Mouse (Mus musculus) common myeloid progenitor, adult 5-6 weeks (primary cell): ENCODE data around the gene Srpk3. TPM values are rescaled to one million over a fixed set of nuclear protein-coding genes. Genes with fewer than 3 reads are reported as not detected.

Experiments
- ATAC-seq: replicated peaks from 2 replicates; pipeline ENCODE4 v1.8.0; 2016; ENCODE audit warnings: low read depth, mild to moderate bottlenecking, moderate TSS enrichment, inconsistent platforms; ENCODE audit not compliant: poor library complexity, severe bottlenecking
- total RNA-seq: library from RNA; stranded (forward); fragments of 200-1000, 187-1606 nt; gene quantifications from 2 replicates; pipeline ENCODE4 v1.2.3, GENCODE M21; 2017

Srpk3 gene
- total RNA-seq, 1 experiment from 2014 or later: not detected

DNA sequence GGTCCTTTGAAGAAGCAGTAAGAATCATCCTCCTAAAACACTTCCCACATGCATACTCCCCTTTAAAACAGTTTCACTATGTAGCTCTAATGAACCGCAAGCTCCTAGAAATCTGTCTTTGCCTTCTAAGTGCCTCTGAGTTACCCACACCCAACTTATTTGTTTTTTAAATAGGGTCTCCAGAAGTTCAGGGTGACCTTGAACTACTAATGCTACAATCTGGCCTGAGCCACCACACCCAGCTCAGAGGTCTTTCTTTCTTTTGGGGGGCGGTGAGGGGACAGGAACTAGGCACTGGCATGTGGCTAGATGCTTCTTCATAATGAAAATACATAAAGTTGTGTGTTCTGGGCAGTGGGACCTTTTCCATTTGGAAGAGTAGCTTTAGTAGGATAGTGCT lies 23.3 kb downstream of the Srpk3 start:
- ATAC-seq: no peak

- peak; percentile 96 for ATAC-seq
Observed at GRCm38 (mm10) chrX:73798502-73798901, 24.3 kb downstream of the Srpk3 start.

DNA sequence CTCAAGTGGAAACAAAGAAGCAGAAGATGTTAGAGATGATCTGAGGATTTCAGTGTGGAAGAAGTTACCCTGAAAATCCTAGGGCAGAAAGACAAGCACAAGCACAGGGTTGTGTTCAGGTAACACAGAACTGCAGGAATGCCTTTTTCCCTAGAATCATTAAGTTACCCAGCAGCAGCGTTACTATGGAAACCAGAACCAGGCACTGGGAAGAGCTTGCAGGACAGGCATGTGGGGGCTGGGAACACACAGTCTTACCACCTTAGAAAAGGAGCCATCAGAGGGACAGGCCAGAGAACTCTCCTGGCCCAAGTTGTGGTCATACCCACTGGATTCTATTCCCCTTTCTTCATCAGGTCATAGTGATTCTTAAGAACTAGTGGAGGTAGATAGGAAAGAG lies 31.6 kb downstream of the Srpk3 start:
- ATAC-seq: no peak

DNA sequence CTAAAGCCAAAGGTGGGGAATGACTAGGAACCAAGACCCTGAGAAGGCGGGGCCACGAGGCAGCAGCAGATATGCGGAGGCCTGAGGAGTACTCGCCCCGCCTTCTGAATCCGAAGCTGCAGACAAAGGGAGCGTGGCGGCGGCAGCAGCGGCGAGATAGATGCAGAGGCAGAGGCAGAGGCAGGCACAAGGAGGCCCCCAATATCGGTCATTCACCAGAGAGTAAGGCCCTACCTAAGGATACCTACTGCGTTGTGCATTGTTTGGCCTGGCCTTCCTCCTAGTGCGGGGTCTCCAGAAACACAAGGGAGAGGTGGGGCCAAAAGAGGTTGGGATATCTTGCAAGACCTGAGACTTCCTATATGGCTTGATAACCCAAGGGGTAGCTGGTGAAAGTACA lies 40.9 kb downstream of the Srpk3 start:
- no peak for ATAC-seq

GRCm38 (mm10) chrX:73816596-73817314 lies 42.5 kb downstream of the Srpk3 start:
- peak; percentile 97 for ATAC-seq

GRCm38 (mm10) chrX:73823747-73824146 lies 49.5 kb downstream of the Srpk3 start:
- ATAC-seq: no peak

DNA sequence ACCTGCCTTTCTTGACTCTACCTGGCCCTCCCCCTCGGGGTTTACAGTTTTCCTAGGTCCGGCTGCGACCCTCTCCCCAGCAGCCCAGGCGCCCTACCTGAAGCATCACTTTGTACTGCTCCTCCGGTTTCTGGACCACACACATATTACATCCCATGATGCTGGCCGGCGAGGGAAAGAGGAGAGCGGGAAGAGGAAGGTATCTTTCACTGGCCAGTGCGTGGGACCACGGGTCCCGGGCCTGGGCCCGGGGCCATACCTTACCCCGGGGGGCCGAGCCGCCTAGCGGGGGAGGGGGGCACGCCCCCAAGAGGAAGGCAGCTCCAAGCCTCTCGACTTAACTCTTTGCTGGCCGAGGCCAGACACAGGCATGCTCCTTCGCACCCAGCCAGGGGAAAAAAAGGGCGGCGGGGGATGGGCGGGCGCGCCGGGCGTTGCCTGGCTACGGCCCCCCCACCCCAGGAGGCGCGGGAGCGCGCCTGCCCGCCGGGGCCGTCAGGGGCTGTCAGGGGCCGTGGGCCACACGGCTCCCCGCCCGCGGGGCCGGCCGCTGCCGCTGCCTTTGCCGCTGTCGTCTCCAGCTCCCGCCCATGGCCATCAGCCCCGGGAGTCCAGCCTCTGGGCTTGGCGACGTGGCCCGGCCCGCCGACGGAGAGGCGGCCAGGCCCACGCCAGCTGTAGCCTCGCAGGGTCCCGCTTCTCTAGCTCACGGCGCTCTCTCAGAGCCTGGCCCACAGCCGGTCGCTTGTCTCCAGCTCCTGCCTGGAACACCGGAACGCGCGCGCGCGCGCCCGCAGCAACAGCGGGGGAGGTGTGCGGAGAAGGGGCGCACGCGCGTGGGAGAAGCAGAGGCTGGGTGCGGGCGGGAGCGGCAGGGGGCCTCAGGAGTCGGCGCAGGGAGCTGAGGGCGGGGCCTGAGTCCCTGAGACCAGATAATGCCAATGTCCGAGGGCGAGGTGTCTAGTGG lies 50.3 kb downstream of the Srpk3 start, which contains the start of gene Pdzd4:
Gene Pdzd4 (minus strand): TSS at position 785 of the 967 bp plus-strand sequence.
- peak; percentile 18; the same call in 1 of the 2 replicates for ATAC-seq

Other genes with a start within 250 kb of the Srpk3 start
- gene Dusp9, start 135.0 kb upstream of the Srpk3 start, total RNA-seq: 0.78 and 1.0 TPM in 2 replicates
- 0.18 and 2.0 TPM in 2 replicates for gene Pnck, start 114.3 kb upstream of the Srpk3 start, total RNA-seq
- gene Slc6a8, start 101.3 kb upstream of the Srpk3 start, total RNA-seq: 0.15 and 0.50 TPM in 2 replicates
- 169 and 218 TPM in 2 replicates for gene Bcap31, start 58.2 kb upstream of the Srpk3 start, total RNA-seq
- gene Abcd1, start 57.8 kb upstream of the Srpk3 start, total RNA-seq: 12.0 and 16.9 TPM in 2 replicates
- 0.34 TPM in 1 of 2 replicates, not detected in the other for gene Plxnb3, start 17.3 kb upstream of the Srpk3 start, total RNA-seq
- gene Idh3g, start 12.5 kb downstream of the Srpk3 start, total RNA-seq: 218 and 225 TPM in 2 replicates
- gene Ssr4, start 12.6 kb downstream of the Srpk3 start, total RNA-seq: 150 and 166 TPM in 2 replicates
- gene Pdzd4, start 50.6 kb downstream of the Srpk3 start, total RNA-seq: 3.7 and 5.1 TPM in 2 replicates
- 0.23 TPM in 1 of 2 replicates, not detected in the other for gene Avpr2, start 117.7 kb downstream of the Srpk3 start, total RNA-seq
- 0.37 and 1.4 TPM in 2 replicates for gene L1cam, start 121.7 kb downstream of the Srpk3 start, total RNA-seq
- 22.7 and 28.2 TPM in 2 replicates for gene Arhgap4, start 147.5 kb downstream of the Srpk3 start, total RNA-seq
- gene Naa10, start 147.5 kb downstream of the Srpk3 start, total RNA-seq: 108 and 152 TPM in 2 replicates
- 10.2 and 14.4 TPM in 2 replicates for gene Renbp, start 156.4 kb downstream of the Srpk3 start, total RNA-seq
- gene Hcfc1, start 192.0 kb downstream of the Srpk3 start, total RNA-seq: 73.4 and 91.9 TPM in 2 replicates
- gene Irak1, start 249.5 kb downstream of the Srpk3 start, total RNA-seq: 42.8 and 54.9 TPM in 2 replicates